Mouse (Mus musculus) midbrain, embryonic 13.5 days (tissue): ENCODE measurements around the gene Pemt. TPM values are rescaled to one million over a fixed set of nuclear protein-coding genes. Genes with fewer than 3 reads are reported as not detected.
A peak's percentile ranks its signal among the peaks of the same experiment; 100 is the strongest.

Experiments
- ATAC-seq: fragments of 200-750 bp; cut with Nextera tagmentation; 2 replicates; pipeline ENCODE4 v1.8.0; 2017; ENCODE audit warnings: mild to moderate bottlenecking, moderate TSS enrichment, moderate library complexity
- H3K27ac ChIP-seq: fragments of 300-500 bp; sonication (generic); 2 replicates; pipeline ENCODE4 v1.5.1; 2015; ENCODE audit warnings: inconsistent platforms, mild to moderate bottlenecking, moderate library complexity
- H3K27me3 ChIP-seq: fragments of 300-500 bp; sonication (generic); 2 replicates; pipeline ENCODE4 v1.6.1; 2015; ENCODE audit warnings: mild to moderate bottlenecking, inconsistent platforms
- H3K36me3 ChIP-seq: fragments of 300-500 bp; sonication (generic); 2 replicates; pipeline ENCODE4 v1.6.1; 2015; ENCODE audit warnings: mild to moderate bottlenecking, inconsistent platforms
- H3K4me1 ChIP-seq: fragments of 300-500 bp; sonication (generic); replicated peaks from 2 replicates; pipeline ENCODE4 v1.6.1; 2015; ENCODE audit warnings: inconsistent platforms
- H3K4me2 ChIP-seq: fragments of 300-500 bp; sonication (generic); replicated peaks from 2 replicates; pipeline ENCODE4 v1.6.1; 2015; ENCODE audit warnings: moderate library complexity, mild to moderate bottlenecking, inconsistent platforms
- H3K4me3 ChIP-seq: fragments of 300-500 bp; sonication (generic); replicated peaks from 2 replicates; pipeline ENCODE4 v1.5.1; 2015; ENCODE audit warnings: mild to moderate bottlenecking, inconsistent platforms
- H3K9ac ChIP-seq: fragments of 300-500 bp; sonication (generic); replicated peaks from 2 replicates; pipeline ENCODE4 v1.6.1; 2015; ENCODE audit warnings: mild to moderate bottlenecking, inconsistent platforms
- H3K9me3 ChIP-seq: fragments of 300-500 bp; sonication (generic); 2 replicates; pipeline ENCODE4 v1.6.1; 2016; ENCODE audit warnings: mild to moderate bottlenecking, inconsistent platforms
- WGBS: fragments of 180-500 bp; shearing (Covaris S2); methylation state at CpG from one replicate; pipeline ENCODE4 v1.1.7; 2015; 5-methylcytosine and 5-hydroxymethylcytosine counted together
- polyA plus RNA-seq: library from polyadenylated mRNA; unstranded; fragments of >200 nt; fragmentation: Nextera tagmentation; extraction: Ambion mirVana; gene quantifications from 2 replicates; pipeline ENCODE4 v1.2.1, GENCODE M21; 2015

Pemt gene
- polyA plus RNA-seq, 1 experiment from 2014 or later, result 6.9 TPM

DNA sequence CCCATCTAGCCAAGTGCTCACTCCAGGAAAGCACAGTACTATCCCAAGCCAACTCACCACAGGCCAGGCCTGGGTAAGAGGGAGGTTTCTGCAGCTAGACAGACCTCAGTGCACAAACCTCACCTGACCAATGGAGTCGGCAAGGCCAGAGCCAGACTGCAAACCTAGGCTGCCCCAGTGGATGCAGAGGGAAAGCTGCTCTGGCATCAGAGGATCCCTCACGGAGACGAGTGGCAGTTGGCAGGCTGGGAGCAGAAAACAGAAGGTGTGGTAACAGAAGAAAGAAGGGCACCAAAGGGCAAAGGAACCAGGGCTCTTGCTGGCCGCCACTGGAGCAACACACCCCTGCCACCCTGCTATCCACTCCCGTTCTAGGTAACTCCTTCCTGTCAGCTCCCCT lies 20.1 kb downstream of the Pemt start:
- Histone ChIP-seq H3K27me3 (no peaks in the 10 kb centered on the region), H3K9me3 (no peaks in the 10 kb centered on the region), H3K36me3 (no peaks in the 10 kb centered on the region), H3K27ac (no peak overlapping the region), H3K4me3 (no peak overlapping the region), H3K4me2 (no peak overlapping the region), H3K9ac (no peak overlapping the region), H3K4me1 (no peaks in the 10 kb centered on the region)
- 87% methylated on average over 5 of the region's 5 CpGs for WGBS
- no peak for ATAC-seq

GRCm38 (mm10) chr11:60021201-60021600 lies 25.1 kb downstream of the Pemt start:
- WGBS, result 91% methylated on average over 6 of the region's 6 CpGs
- H3K27ac ChIP-seq, result no peak overlapping the region
- no peaks in the 10 kb centered on the region for H3K9me3 ChIP-seq
- no peaks in the 10 kb centered on the region for H3K36me3 ChIP-seq
- no peaks in the 10 kb centered on the region for H3K27me3 ChIP-seq
- H3K9ac ChIP-seq, result no peak overlapping the region
- no peak overlapping the region for H3K4me2 ChIP-seq
- H3K4me1 ChIP-seq, result no peaks in the 10 kb centered on the region
- ATAC-seq, result no peak
- H3K4me3 ChIP-seq, result no peak overlapping the region

DNA sequence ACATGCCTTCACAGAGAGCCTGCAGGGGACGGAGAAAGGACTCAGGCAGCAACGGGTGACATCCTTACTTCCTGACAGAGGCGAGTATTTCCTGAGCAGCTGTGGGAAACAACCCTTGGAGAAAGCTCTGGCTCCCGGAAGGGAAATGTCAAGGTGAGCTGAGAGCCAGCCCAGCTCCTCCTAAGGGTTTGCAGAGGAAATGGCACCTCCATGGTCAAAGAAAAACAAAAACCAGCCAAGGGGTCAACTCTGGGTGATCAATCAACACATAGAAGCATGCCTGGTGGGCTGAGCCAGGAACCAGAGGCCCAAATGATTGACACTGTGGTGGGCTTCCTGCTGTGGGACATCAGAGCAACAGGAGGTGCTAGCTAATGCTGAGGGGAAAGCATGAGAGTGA lies 29.6 kb downstream of the Pemt start:
- H3K4me3 ChIP-seq, result no peak overlapping the region
- H3K9me3 ChIP-seq, result no peaks in the 10 kb centered on the region
- no peaks in the 10 kb centered on the region for H3K27me3 ChIP-seq
- peaks cover 4% of the 10 kb centered on the region; the same call in 1 of the 2 replicates for H3K4me1 ChIP-seq
- 69% methylated on average over 4 of the region's 4 CpGs for WGBS
- no peaks in the 10 kb centered on the region for H3K36me3 ChIP-seq
- no peak for ATAC-seq
- no peak overlapping the region for H3K9ac ChIP-seq
- H3K4me2 ChIP-seq, result no peak overlapping the region
- H3K27ac ChIP-seq, result no peak overlapping the region

DNA sequence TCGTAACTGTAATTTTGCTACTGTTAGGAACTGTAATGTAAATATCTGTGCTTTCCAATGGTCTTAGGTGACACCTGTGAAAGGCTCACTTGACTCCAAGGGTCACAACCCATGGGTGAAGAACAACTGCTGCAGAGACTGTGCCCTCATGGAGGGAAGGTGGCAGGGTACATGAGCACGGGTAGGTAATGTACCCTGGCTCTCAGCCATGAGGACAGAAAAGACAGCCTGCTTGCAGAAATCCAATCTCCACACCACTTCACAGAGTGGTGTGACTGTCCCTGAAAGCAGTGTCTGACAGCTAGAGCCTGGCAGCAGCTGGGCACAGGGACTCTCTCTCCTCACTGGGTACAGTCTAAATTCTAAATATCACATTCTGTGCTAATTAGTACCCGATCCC lies 34.8 kb downstream of the Pemt start:
- no peaks in the 10 kb centered on the region for H3K9me3 ChIP-seq
- 79% methylated on average over 3 of the region's 3 CpGs for WGBS
- ATAC-seq, result no peak
- H3K4me1 ChIP-seq, result peaks cover 23% of the 10 kb centered on the region
- no peak overlapping the region for H3K27ac ChIP-seq
- no peak overlapping the region for H3K4me2 ChIP-seq
- no peaks in the 10 kb centered on the region for H3K36me3 ChIP-seq
- no peaks in the 10 kb centered on the region for H3K27me3 ChIP-seq
- H3K9ac ChIP-seq, result no peak overlapping the region
- no peak overlapping the region for H3K4me3 ChIP-seq

- Histone ChIP-seq H3K9ac (no peak overlapping the region), H3K9me3 (no peaks in the 10 kb centered on the region), H3K4me3 (no peak overlapping the region), H3K27ac (0 out of 2 replicates have a peak overlapping the region, but pooled peaks have one; percentile 49), H3K36me3 (no peaks in the 10 kb centered on the region), H3K27me3 (no peaks in the 10 kb centered on the region), H3K4me1 (peaks cover 23% of the 10 kb centered on the region), H3K4me2 (no peak overlapping the region)
- ATAC-seq, result no peak
- WGBS, result 38% methylated on average over 3 of the region's 3 CpGs
Measured at GRCm38 (mm10) chr11:60009451-60009850, 36.8 kb downstream of the Pemt start.

GRCm38 (mm10) chr11:60005866-60006265 lies 40.4 kb downstream of the Pemt start:
- 82% methylated on average over 3 of the region's 3 CpGs for WGBS
- ATAC-seq, result no peak
- no peak overlapping the region for H3K9ac ChIP-seq
- no peaks in the 10 kb centered on the region for H3K27me3 ChIP-seq
- peaks cover 17% of the 10 kb centered on the region for H3K4me1 ChIP-seq
- H3K9me3 ChIP-seq, result no peaks in the 10 kb centered on the region
- H3K4me2 ChIP-seq, result no peak overlapping the region
- H3K36me3 ChIP-seq, result no peaks in the 10 kb centered on the region
- no peak overlapping the region for H3K4me3 ChIP-seq
- H3K27ac ChIP-seq, result no peak overlapping the region

- no peak overlapping the region for H3K4me2 ChIP-seq
- ATAC-seq, result no peak
- peaks cover 10% of the 10 kb centered on the region for H3K4me1 ChIP-seq
- no peak overlapping the region for H3K4me3 ChIP-seq
- H3K9me3 ChIP-seq, result no peaks in the 10 kb centered on the region
- no peak overlapping the region for H3K9ac ChIP-seq
- no peaks in the 10 kb centered on the region for H3K36me3 ChIP-seq
- no peaks in the 10 kb centered on the region for H3K27me3 ChIP-seq
- H3K27ac ChIP-seq, result no peak overlapping the region
- WGBS, result 60% methylated on average over 6 of the region's 6 CpGs
Measured at GRCm38 (mm10) chr11:60004716-60005115, 41.6 kb downstream of the Pemt start.

GRCm38 (mm10) chr11:60003811-60004210 lies 42.5 kb downstream of the Pemt start:
- no peaks in the 10 kb centered on the region for H3K9me3 ChIP-seq
- no peak overlapping the region for H3K27ac ChIP-seq
- H3K36me3 ChIP-seq, result no peaks in the 10 kb centered on the region
- H3K4me1 ChIP-seq, result peaks cover 1% of the 10 kb centered on the region
- H3K27me3 ChIP-seq, result no peaks in the 10 kb centered on the region
- ATAC-seq, result no peak
- H3K9ac ChIP-seq, result no peak overlapping the region
- no peak overlapping the region for H3K4me3 ChIP-seq
- 86% methylated on average over 8 of the region's 8 CpGs for WGBS
- H3K4me2 ChIP-seq, result no peak overlapping the region

DNA sequence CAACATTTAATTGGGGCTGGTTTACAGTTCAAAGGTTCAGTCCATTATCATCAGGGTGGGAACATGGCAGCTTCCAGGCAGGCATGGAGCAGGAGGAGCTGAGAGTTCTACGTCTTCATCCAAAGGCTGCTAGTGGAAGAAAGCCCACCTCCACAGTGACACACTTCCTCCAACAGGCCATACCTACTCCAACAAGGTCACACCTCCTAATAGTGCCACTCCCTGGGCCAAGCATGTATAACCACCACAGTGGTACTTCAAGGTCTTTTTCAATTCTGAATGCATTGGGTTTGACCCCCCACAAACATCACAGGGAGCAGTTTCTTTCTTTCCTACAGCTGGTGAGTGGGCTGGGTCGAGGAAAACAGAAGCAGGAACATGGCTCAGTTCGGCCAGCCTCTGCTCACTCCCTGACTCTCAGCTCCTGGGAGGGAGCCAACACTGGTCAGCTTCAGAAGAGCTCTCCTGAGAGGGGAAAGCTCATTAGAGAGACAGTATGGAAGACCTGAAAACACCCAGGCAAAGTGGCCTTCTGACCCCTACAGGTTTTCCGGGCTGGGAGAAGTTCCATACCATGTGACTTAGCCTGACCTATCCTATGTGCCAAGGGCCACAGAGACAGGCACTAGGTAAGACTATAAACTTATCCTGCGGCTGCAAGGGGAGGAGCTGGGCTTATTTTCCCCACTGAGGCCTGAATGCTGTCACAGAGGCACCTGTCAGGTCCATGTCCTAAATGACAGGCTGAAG lies 44.9 kb downstream of the Pemt start:
- Histone ChIP-seq H3K9me3 (no peaks in the 10 kb centered on the region), H3K4me1 (no peaks in the 10 kb centered on the region), H3K4me2 (no peak overlapping the region), H3K27ac (no peak overlapping the region), H3K9ac (no peak overlapping the region), H3K36me3 (no peaks in the 10 kb centered on the region), H3K4me3 (no peak overlapping the region), H3K27me3 (no peaks in the 10 kb centered on the region)
- no peak for ATAC-seq
- WGBS, result 84% methylated on average over 5 of the region's 5 CpGs

GRCm38 (mm10) chr11:59994318-59994717 lies 52.0 kb downstream of the Pemt start:
- Histone ChIP-seq H3K9ac (no peak overlapping the region), H3K9me3 (no peaks in the 10 kb centered on the region), H3K27me3 (no peaks in the 10 kb centered on the region), H3K4me3 (no peak overlapping the region), H3K27ac (no peak overlapping the region), H3K4me2 (no peak overlapping the region), H3K4me1 (no peaks in the 10 kb centered on the region), H3K36me3 (no peaks in the 10 kb centered on the region)
- 86% methylated on average over 9 of the region's 9 CpGs for WGBS
- no peak for ATAC-seq

GRCm38 (mm10) chr11:59991365-59991764 lies 54.9 kb downstream of the Pemt start:
- no peak overlapping the region for H3K27ac ChIP-seq
- 78% methylated on average over 8 of the region's 8 CpGs for WGBS
- H3K4me1 ChIP-seq, result no peaks in the 10 kb centered on the region
- no peak overlapping the region for H3K4me3 ChIP-seq
- no peaks in the 10 kb centered on the region for H3K27me3 ChIP-seq
- no peak for ATAC-seq
- H3K36me3 ChIP-seq, result no peaks in the 10 kb centered on the region
- H3K9me3 ChIP-seq, result no peaks in the 10 kb centered on the region
- H3K9ac ChIP-seq, result no peak overlapping the region
- H3K4me2 ChIP-seq, result no peak overlapping the region

- Histone ChIP-seq H3K4me3 (no peak overlapping the region), H3K4me1 (no peaks in the 10 kb centered on the region), H3K27me3 (no peaks in the 10 kb centered on the region), H3K9ac (no peak overlapping the region), H3K27ac (no peak overlapping the region), H3K36me3 (no peaks in the 10 kb centered on the region), H3K4me2 (no peak overlapping the region), H3K9me3 (no peaks in the 10 kb centered on the region)
- WGBS, result 88% methylated on average over 1 of the region's 1 CpGs
- no peak for ATAC-seq
Measured at GRCm38 (mm10) chr11:59989406-59989805, 56.9 kb downstream of the Pemt start.

DNA sequence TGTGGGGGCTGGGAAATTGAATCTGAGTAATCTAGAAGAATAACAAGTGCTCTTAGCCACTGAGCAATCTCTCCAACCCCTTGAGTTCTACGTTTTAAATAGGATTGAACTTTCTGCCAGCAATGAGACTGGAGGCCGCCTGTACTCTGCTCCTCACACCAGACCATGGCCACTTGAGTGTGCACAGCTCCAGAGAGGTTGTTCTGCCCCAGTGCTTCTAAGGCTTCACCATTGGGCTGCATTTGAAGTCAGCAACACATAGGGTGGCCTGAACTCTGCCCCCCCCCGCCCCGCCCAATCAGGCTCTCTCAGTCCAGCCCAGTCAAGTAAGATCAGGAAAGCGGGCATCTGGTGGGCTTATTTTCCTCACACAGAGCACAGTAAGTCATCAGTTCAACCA lies 68.5 kb downstream of the Pemt start:
- no peak overlapping the region for H3K27ac ChIP-seq
- H3K36me3 ChIP-seq, result no peaks in the 10 kb centered on the region
- no peak overlapping the region for H3K4me3 ChIP-seq
- H3K4me2 ChIP-seq, result no peak overlapping the region
- WGBS, result 86% methylated on average over 5 of the region's 5 CpGs
- no peaks in the 10 kb centered on the region for H3K9me3 ChIP-seq
- H3K9ac ChIP-seq, result no peak overlapping the region
- H3K27me3 ChIP-seq, result 0 out of 2 replicates have a peak, but pooled peaks cover 3% of the 10 kb centered on the region
- no peak for ATAC-seq
- 0 out of 2 replicates have a peak, but pooled peaks cover 4% of the 10 kb centered on the region for H3K4me1 ChIP-seq
